Mouse (Mus musculus) adrenal gland, postnatal 14 days (tissue): ENCODE measurements around the gene Pim1. TPM values are rescaled to one million over a fixed set of nuclear protein-coding genes. Genes with fewer than 3 reads are reported as not detected.
A peak's percentile ranks its signal among the peaks of the same experiment; 100 is the strongest.
"Not testable (repeated sequence)": the region's sequence is repeated elsewhere in the genome, so short reads cannot be mapped to it uniquely, and the experiment has no call there.

Source experiments
- DNase-seq: peaks from one replicate; pipeline ENCODE4 v3.0.0; 2021; ENCODE audit warnings: mixed read lengths
- long read RNA-seq, 2 experiments: library from polyadenylated mRNA; stranded (forward); transcript quantifications; one replicate each; pipeline ENCODE4 v2.0.0; 2021
- total RNA-seq: library from RNA; stranded (reverse); gene quantifications from 2 replicates; pipeline ENCODE4 v1.2.3, GENCODE M21; 2021

Pim1 gene
- total RNA-seq: 104 and 129 TPM in 2 replicates
- long read RNA-seq, experiment 1, transcript Pim1-201 (6 exons, 2,698 nt): major isoform, 128 of 150 reads
- long read RNA-seq, experiment 1, transcript Pim1-203 (2 exons, 867 nt): minor isoform, 6 of 150 reads
- long read RNA-seq, experiment 1, partial matches to known transcripts: 12 of 150 reads
- long read RNA-seq, experiment 1, other reads (novel, unspliced or antisense): 3 of 150 reads
- long read RNA-seq, experiment 2, transcript Pim1-201 (6 exons, 2,698 nt): major isoform, 142 of 165 reads
- long read RNA-seq, experiment 2, partial matches to known transcripts: 4 of 165 reads
- long read RNA-seq, experiment 2, other reads (novel, unspliced or antisense): 16 of 165 reads

DNA sequence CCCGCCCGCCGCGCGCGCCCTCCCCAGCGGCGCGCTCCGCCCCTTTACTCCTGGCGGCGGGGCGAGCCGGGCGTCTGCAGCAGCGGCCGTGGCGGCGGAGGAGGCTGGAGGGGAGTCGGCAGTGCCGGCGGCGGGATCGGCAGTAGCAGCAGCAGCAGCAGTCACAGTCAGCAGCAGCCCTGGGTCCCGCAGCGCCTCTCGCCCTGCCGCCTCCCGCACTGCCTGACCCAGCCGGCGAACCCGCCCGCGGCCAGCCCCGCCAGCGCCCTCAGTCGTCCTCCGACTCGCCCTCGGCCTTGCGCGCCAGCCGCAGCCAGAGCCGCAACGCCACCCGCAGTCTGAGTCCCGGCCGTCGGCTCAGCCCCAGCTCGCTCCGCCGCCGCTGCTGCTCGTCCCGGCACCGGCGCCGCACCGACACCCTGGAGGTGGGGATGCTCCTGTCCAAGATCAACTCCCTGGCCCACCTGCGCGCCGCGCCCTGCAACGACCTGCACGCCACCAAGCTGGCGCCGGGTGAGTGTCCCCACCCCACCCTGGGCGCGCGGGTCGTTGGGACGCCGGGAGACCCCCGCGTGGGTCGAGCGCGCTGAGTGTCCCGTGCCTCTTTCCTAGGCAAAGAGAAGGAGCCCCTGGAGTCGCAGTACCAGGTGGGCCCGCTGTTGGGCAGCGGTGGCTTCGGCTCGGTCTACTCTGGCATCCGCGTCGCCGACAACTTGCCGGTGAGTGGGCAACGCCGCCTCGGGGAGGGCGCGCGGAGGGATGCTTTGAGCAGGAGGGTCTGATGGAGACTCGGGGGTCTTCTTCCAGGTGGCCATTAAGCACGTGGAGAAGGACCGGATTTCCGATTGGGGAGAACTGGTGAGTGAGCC is at the start of gene Pim1:
Pim1 (plus strand) TSS at position 41 of the 869 bp plus-strand sequence.
- DNase-seq: peak; percentile 71

DNA sequence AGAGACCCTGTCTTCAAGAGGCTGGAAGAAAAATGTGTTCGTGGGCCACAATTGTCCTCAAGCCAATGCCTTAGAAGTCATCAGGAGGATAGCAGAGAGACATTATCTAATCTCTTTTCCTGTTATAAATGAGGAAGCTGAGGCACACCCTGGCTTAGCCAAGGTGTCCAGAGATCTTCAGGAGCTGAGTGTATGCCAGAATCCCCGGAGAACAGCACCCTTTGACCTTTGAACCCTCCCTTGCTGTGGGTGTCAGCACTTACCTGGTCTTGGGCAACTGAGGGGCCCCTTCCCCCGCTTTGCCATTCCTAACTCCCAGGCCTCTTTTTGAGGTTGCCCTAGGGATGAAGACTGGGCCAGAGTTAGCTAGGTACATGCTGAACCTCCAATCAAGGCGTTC is 49.0 kb upstream of the Pim1 start:
- no peak for DNase-seq

DNA sequence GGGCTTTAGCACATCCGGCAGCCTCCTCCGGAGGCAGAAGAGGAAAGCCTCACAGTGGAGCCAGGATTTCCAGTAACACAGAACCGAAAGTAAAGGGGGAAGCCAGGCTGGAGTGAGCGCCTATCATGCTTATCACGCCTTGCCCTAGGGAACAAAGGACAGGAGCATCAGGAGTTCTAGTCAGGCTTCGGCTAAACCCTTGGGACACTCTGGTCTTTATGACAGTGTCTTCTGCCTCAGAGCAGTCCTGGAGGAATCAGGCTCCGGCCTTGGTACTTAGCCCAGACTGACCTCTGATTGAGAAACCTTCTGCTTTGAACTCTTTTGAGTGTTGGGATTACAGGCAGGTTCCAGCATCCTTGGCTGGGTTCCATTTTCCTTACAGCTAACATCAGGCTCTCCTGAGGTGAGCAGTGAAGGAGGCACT is 48.4 kb upstream of the Pim1 start:
- peak; percentile 45 for DNase-seq

DNA sequence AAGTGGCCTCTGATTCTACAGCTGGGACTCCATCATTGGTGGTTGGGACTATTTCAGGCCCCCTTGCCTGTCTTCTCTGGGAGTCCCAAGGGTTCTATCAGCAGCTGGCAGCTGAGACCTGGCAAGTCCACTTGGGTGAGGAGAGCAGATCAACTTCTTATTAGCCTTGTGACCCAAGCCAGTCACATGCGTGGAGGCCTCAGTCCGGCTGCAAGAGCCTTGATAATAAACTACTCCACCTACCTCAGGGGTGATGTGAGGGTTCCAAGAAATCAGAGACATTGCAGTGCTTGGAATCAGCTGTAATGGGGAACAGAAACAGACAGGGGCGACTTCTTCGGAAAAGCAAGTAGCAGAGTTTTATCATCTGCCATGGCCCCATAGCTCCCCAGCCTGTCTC is 46.8 kb upstream of the Pim1 start:
- DNase-seq: no peak

DNA sequence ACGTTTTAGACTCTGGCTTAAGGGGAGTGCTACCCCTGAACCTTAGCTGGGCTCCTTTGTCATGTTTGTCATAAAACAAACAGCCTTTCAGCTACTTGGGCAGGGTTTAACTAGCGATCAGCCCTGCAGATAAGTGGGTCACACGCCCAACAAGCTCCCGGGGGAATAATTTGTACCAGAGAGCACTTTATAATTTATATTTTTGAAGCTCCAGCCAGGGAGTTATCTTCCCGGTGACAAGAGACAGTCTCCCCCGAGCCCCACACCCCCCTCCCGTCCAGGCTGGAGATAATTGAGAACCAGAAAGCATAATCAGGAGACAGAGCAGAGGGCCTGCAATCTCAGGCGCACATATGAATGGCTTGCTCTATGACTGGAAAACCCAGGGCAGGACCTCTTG is 45.5 kb upstream of the Pim1 start:
- peak; percentile 36 for DNase-seq

DNA sequence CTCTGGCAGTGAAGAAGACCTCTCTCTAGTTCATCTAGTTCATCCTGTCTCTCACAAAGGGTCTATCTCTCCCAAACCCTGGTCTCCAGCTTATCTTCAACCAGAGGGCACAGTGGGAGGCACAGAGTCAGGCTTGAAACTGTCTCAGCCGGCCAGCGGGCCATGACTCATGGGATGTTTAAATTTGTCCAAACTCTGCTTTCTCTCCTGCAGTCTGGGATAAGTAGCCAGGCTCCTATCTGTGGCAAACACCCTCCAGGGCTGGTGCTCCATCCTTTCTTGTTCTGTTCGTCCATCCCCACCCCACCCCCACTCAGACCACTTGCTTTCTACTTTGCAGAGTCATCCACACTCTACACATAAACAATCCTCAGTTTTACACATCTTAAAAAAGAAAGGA is 43.2 kb upstream of the Pim1 start:
- no peak for DNase-seq

DNA sequence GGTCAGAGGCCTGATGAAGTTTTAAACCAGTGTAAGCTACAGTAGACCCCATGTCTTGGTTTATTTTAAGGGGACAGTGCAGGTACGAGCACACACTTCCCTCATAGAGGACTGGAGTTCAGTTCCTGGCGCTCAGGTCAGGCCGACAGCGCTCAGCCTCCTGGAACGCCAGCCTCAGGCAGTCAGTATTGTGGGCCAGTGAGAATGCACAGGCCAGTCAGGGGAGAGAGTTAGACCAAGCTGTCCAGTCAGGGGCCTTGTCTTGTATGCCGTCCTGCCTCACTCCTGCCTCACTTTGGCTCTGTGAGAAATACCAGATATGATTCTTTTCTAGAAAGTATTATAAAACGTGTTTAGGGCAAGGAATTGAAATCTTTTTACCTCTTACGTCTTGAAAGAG is 42.5 kb upstream of the Pim1 start:
- no peak for DNase-seq

DNA sequence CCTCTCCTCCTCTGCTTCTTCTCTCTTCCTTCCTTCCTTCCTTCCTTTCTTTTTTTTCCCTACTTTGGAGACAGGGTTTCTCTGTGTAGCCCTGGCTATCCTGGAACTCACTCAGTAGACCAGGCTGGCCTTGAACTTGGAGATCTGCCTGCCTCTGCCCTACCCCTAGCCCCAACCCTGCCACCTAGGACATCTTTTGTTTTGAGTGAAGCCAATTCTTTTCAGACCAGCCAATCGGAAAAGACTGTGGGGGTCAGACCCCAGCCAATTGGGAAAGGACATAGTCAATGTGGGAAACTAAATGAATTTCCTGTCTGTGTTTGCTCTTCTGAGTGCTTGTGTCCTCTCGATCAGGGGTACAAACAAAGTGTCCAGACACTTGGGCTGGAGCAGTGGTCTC is 42.0 kb upstream of the Pim1 start:
- no peak for DNase-seq

DNA sequence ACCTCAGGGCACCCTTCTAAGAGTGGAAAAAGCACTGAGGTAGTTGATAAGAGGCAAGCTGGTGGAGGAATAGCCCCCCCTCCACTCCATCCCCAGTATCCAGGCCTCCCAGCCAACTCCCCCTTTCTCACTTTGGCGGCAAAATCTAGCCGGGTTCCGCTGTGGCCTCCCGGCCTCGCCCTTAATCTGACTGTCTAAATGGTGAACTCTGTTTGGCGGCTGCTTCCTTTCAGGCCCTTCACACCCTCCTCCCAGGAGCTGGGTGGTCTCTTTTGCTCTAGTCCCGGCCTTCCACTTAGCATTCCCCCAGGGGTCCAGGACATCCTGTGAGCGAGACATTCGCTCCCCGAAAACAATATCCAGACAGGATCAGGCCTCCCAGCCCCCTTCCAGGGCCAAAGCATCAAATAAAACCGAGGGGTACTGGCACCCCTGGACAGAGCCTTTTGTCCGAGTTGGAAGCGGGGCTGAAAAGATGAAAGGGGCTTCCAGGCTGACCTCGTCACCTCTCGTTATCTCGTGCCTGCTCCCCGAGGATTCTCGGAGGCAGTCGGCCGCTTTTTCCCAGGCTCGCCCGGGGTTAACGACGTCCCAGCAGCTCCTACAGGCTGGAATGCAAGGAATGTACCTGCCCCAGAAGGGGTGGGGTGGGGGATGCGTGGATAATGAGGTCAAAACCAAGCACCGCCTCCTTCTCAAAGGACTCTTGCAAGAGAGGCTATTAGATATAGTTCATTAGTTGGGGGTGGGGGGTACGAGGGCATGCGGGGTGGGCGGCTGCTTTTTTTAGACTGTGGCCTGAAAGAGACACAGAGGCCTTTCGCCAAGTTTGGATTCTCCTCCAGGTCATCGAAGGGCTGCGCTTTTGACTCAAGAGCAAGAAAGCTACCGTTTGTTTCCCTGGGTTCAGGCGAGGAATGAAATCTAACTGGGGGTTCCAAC is 39.4 kb upstream of the Pim1 start:
- peak; percentile 25 for DNase-seq

DNA sequence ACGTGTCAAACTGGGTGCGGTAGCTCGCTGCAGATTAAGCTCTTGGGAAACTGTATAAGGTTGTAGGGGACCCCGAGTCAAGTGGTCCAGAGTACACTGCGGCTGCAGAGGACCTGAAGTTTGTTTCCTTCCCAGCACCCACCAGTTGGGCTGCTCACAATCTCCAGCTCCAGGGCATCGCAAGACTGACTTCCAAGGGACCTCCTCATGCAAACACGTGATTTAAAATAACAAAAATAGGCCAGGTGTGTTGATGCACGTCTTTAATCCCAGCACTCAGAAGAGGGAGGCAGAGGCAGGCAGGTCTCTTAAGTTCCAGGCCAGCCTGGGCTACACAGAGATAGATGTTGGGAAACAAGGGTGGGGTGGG is 38.7 kb upstream of the Pim1 start:
- no peak for DNase-seq

DNA sequence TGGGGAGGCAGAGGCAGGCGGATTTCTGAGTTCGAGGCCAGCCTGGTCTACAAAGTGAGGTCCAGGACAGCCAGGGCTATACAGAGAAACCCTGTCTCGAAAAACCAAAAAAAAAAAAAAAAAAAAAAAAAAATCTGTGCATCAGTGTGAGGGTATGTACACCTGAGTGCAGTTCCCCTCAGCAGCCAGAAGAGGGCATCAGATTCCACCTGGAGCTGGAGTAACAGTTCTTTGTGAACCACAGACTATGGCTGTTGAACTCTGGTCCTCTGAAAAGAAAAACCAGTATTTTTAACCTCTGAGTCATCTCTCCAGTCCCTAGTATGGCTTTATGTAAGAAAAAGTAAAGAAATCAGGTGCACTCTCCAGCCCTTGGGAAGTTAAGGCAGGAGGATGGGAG is 36.4 kb upstream of the Pim1 start:
- DNase-seq: not testable (repeated sequence)

DNA sequence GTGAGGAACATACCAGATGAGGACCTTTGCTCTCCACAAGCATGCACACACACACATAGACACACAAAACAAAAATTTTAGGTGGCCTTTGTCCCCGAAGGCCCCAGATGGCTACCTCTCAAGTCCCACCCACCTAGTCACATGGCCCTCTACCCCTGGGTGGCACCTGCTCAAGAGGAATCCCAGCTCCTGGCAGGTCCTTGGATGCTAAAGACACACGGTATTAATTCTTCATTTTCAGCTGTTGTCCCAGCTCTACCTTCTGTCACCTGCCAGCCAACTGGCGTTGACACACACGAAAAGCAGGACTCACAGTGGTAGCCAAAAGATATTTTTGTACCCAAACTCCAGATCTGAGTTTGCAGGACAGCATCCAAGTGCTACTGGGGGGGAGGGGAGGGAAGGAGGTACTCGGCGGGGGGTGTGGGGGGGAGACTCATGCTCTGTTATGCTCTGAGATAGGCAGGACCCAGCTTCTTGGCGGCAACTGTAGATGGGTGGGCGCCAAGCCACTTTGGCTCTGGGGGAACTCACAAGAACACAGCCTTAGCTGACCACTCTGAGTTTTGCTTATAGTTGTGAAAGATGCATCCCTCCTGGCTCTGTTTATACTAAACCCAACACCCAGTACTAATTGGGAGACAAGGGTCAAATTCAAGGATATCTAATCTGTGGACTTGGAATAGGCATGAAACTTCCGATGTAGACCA is 35.0 kb upstream of the Pim1 start:
- no peak for DNase-seq

DNA sequence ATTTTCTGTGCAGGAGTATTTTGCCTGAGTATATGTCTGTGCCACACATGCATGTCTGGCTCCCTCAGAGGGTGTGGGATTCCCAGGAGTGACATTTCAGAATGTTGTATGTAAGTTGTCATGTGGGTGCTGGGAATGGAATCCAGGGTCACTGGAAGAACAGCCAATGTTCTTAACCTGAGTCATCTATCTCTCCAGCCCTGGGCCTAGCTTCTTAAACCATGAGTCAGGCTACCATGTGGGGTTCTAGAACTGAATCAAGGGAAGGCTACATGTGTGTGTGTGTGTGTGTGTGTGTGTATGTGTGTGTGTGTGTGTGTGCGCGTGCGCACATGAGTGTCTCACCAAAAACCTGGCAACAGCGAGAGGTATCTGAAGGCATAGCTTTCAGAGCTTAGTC is 34.1 kb upstream of the Pim1 start:
- DNase-seq: peak; percentile 36

DNA sequence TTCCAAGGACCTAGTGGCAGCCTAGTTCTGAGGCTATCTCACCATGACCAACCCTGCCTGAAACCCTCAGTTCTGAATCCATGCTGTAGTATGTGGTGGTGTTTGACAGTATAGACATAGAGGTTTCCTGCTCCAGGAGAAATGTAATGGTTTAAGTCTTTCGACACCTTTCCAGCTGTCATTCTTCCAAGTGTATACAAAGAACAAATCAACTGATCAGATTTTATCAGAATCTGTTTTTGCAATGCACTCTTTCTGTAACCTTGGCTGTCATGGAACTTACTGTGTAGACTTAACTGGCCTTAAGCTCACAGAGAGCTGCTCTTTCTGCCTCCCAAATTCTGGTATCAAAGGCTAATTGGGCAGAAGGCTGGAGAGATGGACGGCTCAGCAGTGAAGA is 33.6 kb upstream of the Pim1 start:
- DNase-seq: no peak

DNA sequence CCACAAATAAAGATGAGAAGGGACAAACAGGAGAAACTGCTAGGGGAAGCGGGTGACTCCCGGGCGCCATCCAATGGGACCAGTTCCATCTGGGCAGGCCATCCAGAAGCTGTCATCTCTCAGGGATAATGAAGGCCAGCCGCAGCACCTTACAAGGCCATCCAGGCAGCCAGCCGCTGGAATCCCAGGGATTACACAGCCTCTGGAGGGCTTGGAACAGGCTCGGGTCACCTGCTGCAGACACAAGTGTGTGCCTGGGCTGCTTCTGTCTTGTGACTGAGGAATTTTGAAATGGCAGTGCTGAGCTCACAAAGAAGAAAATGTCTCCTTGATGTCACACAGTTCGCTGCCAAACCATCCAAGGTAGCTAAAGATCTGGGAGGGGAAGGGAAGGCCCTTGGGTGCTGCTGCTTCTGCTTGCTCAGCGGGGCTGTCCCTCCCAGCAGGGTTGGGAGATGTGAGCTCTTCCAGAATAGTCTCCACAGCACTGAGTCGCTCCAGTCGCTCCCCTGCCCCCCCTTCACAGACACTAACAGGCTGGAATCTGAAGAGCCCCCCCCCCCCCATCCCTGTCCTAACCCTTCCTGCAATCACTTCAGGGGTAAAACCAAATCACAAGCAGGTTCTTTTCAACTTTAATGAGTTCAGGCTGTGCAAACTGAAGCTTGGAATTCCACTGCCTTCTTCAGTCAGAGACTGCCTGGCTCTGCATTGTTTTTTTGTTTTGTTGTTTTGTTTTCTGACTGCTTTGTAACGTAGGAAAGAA is 32.6 kb upstream of the Pim1 start:
- DNase-seq: peak; percentile 81

DNA sequence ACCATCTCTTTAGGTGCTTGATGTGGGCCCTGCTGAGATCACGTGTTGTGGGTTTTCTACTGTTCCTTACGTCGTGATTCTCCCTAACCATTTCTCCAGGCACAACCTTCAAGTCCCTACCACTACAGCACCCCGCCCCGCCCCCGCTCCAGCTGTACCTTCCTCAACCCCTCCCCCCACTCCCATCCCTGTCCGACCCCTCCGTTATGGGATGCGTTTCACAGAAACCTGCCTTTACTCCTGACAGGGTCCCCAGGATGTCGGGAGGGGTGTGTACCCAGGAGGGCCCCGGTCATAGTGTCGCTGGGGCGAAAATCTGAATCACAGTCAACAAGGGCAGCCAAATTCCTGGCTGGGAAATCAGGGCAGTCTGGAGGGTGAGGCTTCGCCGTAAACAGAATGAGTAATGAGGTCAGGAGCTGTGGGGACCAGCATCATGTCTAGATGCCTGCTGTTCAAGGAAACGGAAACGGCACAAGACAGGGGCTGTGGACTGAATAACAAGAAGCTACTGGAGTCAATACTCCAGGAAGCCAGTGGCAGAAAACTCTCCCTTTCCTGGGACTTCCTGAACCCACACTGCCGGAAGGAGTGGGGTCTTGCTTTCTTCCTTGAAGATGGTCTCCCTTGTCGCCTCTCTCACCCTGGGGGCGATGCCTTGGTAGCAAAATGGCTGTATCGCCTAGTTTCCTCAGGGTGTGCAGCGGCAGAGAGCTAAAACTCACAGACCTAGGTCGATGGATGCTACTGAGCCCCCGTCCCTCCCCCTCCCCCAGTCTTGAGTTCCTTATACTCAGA is 31.0 kb upstream of the Pim1 start:
- DNase-seq: peak; percentile 83

DNA sequence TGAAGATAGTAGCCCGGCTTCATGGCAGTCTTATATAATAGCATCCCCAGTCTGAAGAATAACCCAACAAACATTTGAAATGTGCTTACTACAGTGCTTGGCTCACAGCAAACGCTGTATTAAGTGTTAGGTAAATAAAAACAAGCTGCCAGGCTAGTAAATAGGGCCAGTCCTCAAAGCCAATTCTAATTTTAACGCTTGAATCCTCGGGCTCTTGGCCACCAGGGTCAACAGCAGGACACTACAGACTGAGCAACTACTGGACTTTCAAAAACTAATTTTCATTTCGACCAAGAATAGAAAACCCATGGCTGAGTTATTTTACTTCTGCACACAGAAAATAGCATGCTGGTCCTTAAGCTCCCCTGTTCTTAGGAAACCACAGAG is 30.4 kb upstream of the Pim1 start:
- DNase-seq: no peak

DNA sequence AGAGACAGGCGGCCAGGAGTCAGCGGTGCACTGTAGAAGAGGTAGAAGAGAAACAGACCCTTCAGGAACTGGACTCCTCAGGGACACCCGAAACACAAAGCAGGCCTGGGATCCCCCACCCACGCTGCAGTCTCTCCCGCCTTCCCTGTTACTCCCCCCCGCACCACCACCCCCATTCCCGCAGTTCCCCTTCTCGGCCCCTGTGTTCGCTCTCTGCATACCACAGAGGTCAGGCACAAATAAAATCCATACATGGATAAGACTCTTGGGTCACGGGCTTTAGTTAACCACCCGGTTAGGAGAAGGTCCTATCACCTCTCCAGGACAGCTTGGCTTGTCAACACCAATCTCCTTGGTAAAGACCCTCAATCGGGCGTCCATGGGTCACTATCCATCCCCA is 26.9 kb upstream of the Pim1 start:
- DNase-seq: no peak

DNA sequence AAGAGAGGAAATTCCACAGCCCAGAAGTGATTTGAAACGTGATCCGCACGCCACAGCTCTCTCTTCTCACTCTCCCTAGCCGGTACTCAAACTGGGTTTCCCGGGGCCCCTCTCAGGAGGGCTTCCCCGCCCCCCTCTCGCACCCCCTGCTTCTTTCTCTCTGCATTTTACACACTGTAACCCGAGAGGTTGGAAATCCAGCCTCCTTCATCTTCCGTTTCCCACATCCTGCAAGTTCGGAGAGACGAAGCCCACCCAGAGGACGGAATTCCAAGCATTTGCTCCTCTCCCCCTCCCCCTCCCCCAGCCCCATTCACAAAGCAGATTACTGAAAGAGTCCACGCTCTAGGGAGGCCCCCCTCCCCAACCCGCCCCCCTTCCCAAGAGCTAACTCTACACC is 26.5 kb upstream of the Pim1 start:
- DNase-seq: peak; percentile 43

DNA sequence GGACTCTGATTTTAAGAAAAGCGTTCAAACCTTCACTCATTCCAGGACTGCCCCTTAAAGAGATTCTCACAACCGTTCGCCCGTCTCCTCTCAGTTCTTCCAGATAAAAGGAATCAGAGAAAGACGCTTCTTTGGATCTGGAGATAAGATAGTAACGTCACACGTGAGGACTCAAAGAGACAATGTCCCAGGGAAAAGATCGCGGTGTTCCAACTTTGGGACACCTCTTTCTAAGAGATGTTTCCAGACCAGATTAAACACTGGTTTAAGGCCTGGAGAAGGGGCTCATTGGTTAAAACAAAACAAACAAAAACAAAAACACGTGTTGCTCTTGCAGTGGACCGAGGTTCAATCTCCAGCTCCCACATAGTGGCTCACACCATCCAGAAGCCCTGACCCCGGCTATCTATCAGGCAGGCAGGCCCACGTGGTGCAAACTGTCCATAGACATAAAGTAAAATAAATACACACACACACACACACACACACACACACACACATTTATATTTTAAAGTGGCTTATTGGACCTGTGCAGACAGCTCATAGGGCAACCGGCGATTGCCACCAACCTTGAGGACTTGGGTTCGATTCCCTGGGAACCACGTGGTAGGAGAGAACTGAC is 25.9 kb upstream of the Pim1 start:
- DNase-seq: no peak
